Mouse (Mus musculus) heart, embryonic 13.5 days (tissue): ENCODE data around the gene Nae1. TPM values are rescaled to one million over a fixed set of nuclear protein-coding genes. Genes with fewer than 3 reads are reported as not detected.

Experiments
- ATAC-seq: fragments of 200-750 bp; cut with Nextera tagmentation; 2 replicates; pipeline ENCODE4 v1.8.0; 2017; ENCODE audit warnings: moderate TSS enrichment; ENCODE audit not compliant: insufficient number of reproducible peaks, low FRiP score, low TSS enrichment; ENCODE audit errors: extremely low read depth
- H3K27ac ChIP-seq: fragments of 300-500 bp; sonication (generic); replicated peaks from 2 replicates; pipeline ENCODE4 v1.5.1; 2015; ENCODE audit warnings: moderate library complexity, mild to moderate bottlenecking, inconsistent platforms
- H3K27me3 ChIP-seq: fragments of 300-500 bp; sonication (generic); replicated peaks from 2 replicates; pipeline ENCODE4 v1.6.1; 2015; ENCODE audit warnings: mild to moderate bottlenecking, inconsistent platforms
- H3K36me3 ChIP-seq: fragments of 300-500 bp; sonication (generic); 2 replicates; pipeline ENCODE4 v1.6.1; 2015; ENCODE audit warnings: mild to moderate bottlenecking, inconsistent platforms
- H3K4me1 ChIP-seq: fragments of 300-500 bp; sonication (generic); 2 replicates; pipeline ENCODE4 v1.6.1; 2015; ENCODE audit warnings: inconsistent platforms
- H3K4me2 ChIP-seq: fragments of 300-500 bp; sonication (generic); 2 replicates; pipeline ENCODE4 v1.6.1; 2015; ENCODE audit warnings: inconsistent platforms, mild to moderate bottlenecking, moderate library complexity
- H3K4me3 ChIP-seq: fragments of 300-500 bp; sonication (generic); 2 replicates; pipeline ENCODE4 v1.5.1; 2015; ENCODE audit warnings: moderate library complexity, mild to moderate bottlenecking, inconsistent platforms
- H3K9ac ChIP-seq: fragments of 300-500 bp; sonication (generic); 2 replicates; pipeline ENCODE4 v1.6.1; 2015; ENCODE audit warnings: inconsistent platforms, mild to moderate bottlenecking, moderate library complexity
- H3K9me3 ChIP-seq: fragments of 300-500 bp; sonication (generic); 2 replicates; pipeline ENCODE4 v1.6.1; 2016; ENCODE audit warnings: inconsistent platforms
- WGBS: fragments of 180-500 bp; shearing (Covaris S2); methylation state at CpG from one replicate; pipeline ENCODE4 v1.1.7; 2015; ENCODE audit warnings: mixed read lengths; 5-methylcytosine and 5-hydroxymethylcytosine counted together
- polyA plus RNA-seq: library from polyadenylated mRNA; unstranded; fragments of >200 nt; fragmentation: Nextera tagmentation; extraction: Ambion mirVana; gene quantifications from 2 replicates; pipeline ENCODE4 v1.2.1, GENCODE M21; 2015

The Nae1 gene
- polyA plus RNA-seq, 1 experiment from 2014 or later: 71.5 TPM

DNA sequence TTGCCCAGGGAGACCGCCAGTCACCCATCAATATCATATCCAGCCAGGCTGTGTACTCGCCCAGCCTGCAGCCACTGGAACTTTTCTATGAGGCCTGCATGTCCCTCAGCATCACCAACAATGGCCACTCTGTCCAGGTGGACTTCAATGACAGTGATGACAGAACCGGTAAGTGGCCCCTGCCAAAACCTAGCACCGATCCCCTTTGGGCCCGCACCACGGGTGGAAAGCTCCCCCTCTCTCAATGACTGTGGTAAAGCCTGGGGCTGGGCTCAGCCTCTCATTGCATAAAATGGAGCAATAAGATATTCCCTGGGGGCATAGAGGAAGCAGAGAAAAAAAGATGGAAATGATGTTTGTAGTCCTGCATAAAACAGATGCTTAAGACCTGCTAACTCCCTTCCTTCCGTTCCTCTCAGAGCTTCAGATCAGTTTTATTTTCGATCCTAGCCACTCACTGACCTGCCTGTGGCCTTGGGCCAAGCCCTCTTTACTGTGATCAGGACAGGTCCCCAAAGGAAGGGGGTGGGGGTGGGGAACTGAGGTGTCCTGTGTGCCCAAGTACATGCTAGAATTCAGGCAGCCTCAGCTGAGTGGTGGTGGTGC, 9.1 kb upstream of the Nae1 start:
- Histone ChIP-seq H3K9me3 (no peaks in the 10 kb centered on the region), H3K9ac (no peak overlapping the region), H3K4me3 (no peak overlapping the region), H3K27ac (no peak overlapping the region), H3K4me1 (peaks cover 21% of the 10 kb centered on the region), H3K27me3 (peaks cover 61% of the 10 kb centered on the region), H3K36me3 (no peaks in the 10 kb centered on the region), H3K4me2 (no peak overlapping the region)
- WGBS: 75% methylated on average over 8 of the region's 8 CpGs
- no peak for ATAC-seq

DNA sequence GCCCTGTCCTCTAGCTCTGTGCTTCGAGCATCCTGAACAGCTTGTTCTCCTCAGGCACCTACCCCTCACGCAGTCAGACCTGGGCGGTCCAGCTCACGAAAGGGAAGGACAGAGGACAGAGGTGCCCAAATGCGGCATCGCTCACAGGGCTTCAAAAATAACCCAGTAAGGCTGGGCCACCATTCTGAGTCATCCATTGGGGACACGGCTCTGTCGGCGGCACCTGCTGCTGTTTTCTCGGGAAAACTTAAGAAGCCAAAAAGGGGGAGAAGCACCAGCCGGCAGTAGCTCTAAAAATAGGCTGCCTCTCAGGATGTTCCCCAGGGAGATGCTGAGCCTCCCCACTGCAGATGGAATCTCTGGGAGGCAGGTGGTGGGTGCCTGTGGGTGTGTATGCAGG, 7.7 kb upstream of the Nae1 start:
- Histone ChIP-seq H3K27ac (no peak overlapping the region), H3K9ac (no peak overlapping the region), H3K9me3 (no peaks in the 10 kb centered on the region), H3K4me2 (peak overlapping the region; percentile 98), H3K4me3 (peak overlapping the region; percentile 62), H3K4me1 (peaks cover 21% of the 10 kb centered on the region), H3K36me3 (no peaks in the 10 kb centered on the region), H3K27me3 (peaks cover 74% of the 10 kb centered on the region)
- no peak for ATAC-seq
- WGBS: 12% methylated on average over 11 of the region's 11 CpGs

DNA sequence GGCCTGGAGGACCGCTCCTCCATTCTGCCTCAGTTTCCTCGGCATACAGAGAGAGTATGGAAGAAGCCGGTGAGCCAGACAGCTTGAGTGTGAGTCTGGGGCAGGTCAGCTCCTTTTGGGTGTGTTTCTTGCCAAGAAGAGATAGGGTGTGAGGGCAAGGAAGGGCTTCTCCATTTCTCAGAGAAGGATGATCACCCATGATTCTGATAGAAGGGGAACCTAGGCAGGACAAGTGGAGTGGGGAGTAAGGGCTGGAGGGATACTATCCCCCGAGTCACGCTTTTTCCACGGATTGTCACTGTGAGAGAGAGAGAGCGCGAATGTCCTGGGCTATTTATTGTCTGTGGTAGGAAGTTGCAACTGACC, 7.1 kb upstream of the Nae1 start:
- no peak overlapping the region for H3K27ac ChIP-seq
- WGBS: 11% methylated on average over 8 of the region's 8 CpGs
- no peak for ATAC-seq

DNA sequence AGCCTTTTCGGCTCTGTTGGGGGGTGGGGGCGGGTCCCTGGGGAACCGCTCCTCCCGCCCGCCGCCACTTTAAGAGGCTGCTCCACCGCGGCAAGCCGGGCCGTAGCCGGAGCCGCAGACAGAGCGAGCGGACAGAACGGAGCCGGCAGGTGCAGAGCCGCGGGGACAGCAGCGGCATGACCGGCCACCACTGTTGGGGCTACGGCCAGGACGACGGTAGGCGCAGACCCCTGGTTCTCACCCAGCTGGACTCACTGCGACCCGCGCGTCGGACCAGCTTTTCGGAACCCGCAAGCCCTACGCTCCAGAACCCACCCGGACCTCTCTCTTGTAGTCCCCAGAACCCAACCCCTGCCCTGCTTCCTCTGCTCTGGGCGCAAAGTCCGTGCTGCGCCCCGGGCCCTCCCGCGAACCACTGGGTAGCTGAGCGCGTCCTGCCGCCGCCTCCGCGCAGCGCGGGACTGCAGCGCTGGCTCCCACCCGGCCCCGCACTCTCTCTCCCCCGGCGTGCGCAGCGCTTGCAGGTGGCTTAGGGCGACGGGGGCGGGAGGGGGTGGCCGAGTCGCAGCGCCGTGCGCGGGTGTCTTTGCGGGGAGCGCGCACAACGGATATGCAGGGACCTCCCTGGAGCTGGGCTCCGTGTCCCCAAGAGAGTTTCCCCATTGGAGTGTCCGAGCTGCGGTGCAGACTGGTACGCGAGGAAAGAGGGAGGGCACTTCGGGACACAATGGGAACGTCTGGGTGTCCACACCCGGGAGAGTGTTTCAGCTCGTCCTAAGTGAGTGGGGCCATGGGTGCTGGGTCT, 6.5 kb upstream of the Nae1 start:
- Histone ChIP-seq H3K27me3 (peaks cover 76% of the 10 kb centered on the region), H3K4me1 (peaks cover 21% of the 10 kb centered on the region), H3K9me3 (no peaks in the 10 kb centered on the region), H3K27ac (no peak overlapping the region), H3K9ac (peak overlapping the region; percentile 80), H3K36me3 (no peaks in the 10 kb centered on the region), H3K4me2 (peak overlapping the region; percentile 98), H3K4me3 (peak overlapping the region; percentile 62)
- no peak for ATAC-seq
- under 1% methylated on average over 68 of the region's 76 CpGs for WGBS

More for the DNA sequence above, 7.1 kb upstream of the Nae1 start:
- Histone ChIP-seq H3K4me3 (peak overlapping the region; percentile 62), H3K9ac (peak overlapping the region; percentile 80), H3K27me3 (peaks cover 76% of the 10 kb centered on the region), H3K9me3 (no peaks in the 10 kb centered on the region), H3K4me2 (peak overlapping the region; percentile 98), H3K36me3 (no peaks in the 10 kb centered on the region), H3K4me1 (peaks cover 21% of the 10 kb centered on the region)

DNA sequence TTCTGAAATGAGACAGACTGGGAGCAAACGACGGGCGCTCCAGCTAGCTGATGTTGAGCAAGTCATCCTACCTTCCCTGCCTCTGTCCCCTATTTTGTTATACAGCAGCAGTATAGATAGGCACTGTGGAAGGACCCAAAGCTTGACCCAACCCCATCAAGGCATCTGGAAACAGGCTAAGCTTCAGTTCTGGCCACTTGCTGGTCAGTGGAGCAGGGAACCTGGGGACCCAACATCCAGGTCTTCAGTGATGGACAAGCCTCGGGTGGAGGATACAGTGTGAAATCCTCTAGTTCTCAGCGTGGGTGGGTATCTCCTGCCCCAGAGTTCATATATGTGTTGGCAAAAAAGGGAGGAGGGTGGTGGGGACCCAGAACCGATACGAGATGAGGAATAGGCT, 5.8 kb upstream of the Nae1 start:
- Histone ChIP-seq H3K9me3 (no peaks in the 10 kb centered on the region), H3K4me3 (peak overlapping the region; percentile 62), H3K4me2 (peak overlapping the region; percentile 98), H3K27me3 (peaks cover 76% of the 10 kb centered on the region), H3K4me1 (peaks cover 27% of the 10 kb centered on the region), H3K27ac (no peak overlapping the region), H3K36me3 (no peaks in the 10 kb centered on the region), H3K9ac (peak overlapping the region; percentile 80)
- ATAC-seq: no peak
- WGBS: 34% methylated on average over 7 of the region's 7 CpGs

DNA sequence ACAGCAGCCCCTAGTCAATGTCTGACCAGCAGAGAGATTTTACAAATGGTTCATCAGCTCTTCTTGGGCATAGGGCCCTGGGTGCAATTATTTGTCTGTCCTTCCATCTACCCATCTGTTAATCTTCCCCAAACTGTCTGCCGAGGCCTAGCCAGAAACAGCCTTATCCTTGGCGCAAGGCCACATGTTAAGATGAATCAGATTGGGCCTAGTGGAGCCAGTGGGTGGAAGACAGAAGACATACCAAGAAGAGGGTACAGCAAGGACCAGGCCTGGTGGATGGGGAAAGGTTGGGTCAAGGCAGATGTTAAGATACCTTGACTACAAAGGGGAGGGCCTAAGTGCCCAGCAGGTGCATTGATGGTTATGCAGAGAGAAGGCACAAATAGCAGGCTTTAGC, 5.1 kb upstream of the Nae1 start:
- no peak for ATAC-seq
- no peaks in the 10 kb centered on the region for H3K9me3 ChIP-seq
- H3K27ac ChIP-seq: no peak overlapping the region
- peaks cover 33% of the 10 kb centered on the region for H3K4me1 ChIP-seq
- H3K36me3 ChIP-seq: no peaks in the 10 kb centered on the region
- no peak overlapping the region for H3K9ac ChIP-seq
- no peak overlapping the region for H3K4me3 ChIP-seq
- no peak overlapping the region for H3K4me2 ChIP-seq
- WGBS: 90% methylated on average over 2 of the region's 2 CpGs
- peaks cover 76% of the 10 kb centered on the region for H3K27me3 ChIP-seq

DNA sequence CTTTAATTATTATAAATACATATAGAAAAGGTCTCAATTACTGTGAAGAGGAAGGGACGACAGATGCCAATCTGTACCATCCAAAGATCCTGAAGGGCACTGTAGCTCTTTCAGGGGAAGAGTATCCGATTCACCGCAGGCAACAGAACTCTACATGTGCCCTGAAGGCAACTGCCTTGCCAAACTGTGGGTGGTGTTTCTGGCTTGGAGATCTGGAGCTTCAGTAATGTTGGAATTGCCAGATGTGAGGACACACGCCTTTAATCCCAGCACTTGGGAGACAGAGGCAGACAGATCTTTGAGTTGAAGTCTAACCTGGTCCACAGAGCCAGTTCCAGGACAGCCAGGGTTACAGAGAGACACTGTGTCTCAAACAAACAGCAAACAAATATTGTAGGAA, 4.5 kb upstream of the Nae1 start:
- WGBS: 87% methylated on average over 4 of the region's 4 CpGs
- H3K36me3 ChIP-seq: no peaks in the 10 kb centered on the region
- H3K27me3 ChIP-seq: peaks cover 69% of the 10 kb centered on the region
- H3K4me2 ChIP-seq: no peak overlapping the region
- ATAC-seq: no peak
- no peaks in the 10 kb centered on the region for H3K9me3 ChIP-seq
- H3K27ac ChIP-seq: no peak overlapping the region
- H3K4me1 ChIP-seq: peaks cover 33% of the 10 kb centered on the region
- no peak overlapping the region for H3K9ac ChIP-seq
- H3K4me3 ChIP-seq: no peak overlapping the region

DNA sequence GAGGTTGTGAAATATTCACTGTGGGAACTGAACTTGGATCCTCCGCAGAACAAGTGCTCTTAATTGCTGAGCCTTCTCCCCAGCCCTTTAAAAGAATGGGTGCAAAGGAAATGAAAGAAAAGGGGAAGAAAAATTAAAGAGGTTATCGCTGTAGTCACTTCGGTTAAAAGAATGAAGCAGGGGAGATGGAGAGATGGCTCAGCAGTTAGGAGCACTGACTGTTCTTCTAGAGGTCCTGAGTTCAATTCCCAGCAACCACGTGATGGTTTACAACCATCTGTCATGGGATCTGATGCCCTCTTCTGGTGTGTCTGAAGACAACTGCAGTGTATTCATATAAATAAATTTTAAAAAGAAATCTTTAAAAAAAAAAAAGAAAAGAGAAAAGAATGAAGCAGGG, 1.6 kb upstream of the Nae1 start:
- Histone ChIP-seq H3K27me3 (peaks cover 40% of the 10 kb centered on the region), H3K9me3 (no peaks in the 10 kb centered on the region), H3K36me3 (peaks cover 4% of the 10 kb centered on the region), H3K4me1 (peaks cover 36% of the 10 kb centered on the region), H3K4me3 (peak overlapping the region; percentile 90), H3K27ac (no peak overlapping the region), H3K9ac (no peak overlapping the region), H3K4me2 (peak overlapping the region; percentile 85)
- ATAC-seq: no peak
- 78% methylated on average over 4 of the region's 4 CpGs for WGBS

DNA sequence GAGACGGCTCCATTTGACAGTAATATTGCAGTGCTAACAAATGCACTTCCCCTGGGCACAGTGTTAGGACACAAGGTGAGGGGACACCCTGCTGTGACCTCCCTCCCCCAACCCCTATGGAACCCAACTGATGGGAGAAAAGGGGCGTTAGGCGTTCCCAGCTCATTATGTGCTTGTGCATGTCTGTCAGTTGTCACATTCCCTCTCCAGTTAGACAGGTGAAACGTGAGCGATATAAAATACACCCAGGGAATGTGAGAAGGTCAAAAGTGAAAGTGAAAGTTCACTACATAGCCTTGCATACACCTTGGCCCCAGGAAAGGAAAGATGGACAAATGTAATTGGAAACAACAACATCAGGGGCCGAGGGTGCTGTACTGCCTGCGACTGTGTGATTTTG, 941 bp upstream of the Nae1 start:
- peaks cover 29% of the 10 kb centered on the region for H3K4me1 ChIP-seq
- no peaks in the 10 kb centered on the region for H3K9me3 ChIP-seq
- no peak overlapping the region for H3K27ac ChIP-seq
- 21% methylated on average over 7 of the region's 7 CpGs for WGBS
- no peak for ATAC-seq
- peak overlapping the region; percentile 98 for H3K9ac ChIP-seq
- peak overlapping the region; percentile 85 for H3K4me2 ChIP-seq
- H3K27me3 ChIP-seq: peaks cover 34% of the 10 kb centered on the region
- peak overlapping the region; percentile 90 for H3K4me3 ChIP-seq
- peaks cover 8% of the 10 kb centered on the region for H3K36me3 ChIP-seq

DNA sequence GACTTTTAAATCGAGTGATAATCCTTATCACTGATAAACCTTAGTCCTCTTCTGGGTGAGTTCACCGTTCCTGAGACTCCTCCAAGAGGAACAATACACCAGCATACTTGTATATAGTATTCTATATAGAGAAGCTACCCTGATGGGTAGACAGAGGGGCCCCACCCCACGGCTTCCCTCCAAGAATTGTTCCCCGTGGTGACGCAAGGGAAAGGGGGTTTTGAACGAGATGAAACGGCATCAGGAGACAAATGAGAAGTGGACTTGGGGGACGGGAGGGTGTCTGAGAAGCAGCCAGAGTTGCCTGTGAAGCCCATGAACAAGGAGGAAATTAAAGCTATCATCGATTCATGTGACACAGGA, 323 bp upstream of the Nae1 start:
- ATAC-seq: peak; percentile 5; the same call in 1 of the 2 replicates
- Histone ChIP-seq H3K9me3 (no peaks in the 10 kb centered on the region), H3K27ac (no peak overlapping the region; the same call in 1 of the 2 replicates), H3K9ac (peak overlapping the region; percentile 98), H3K4me1 (peaks cover 29% of the 10 kb centered on the region), H3K27me3 (peaks cover 28% of the 10 kb centered on the region), H3K4me2 (peak overlapping the region; percentile 85), H3K4me3 (peak overlapping the region; percentile 90), H3K36me3 (peaks cover 14% of the 10 kb centered on the region)
- WGBS: 11% methylated on average over 9 of the region's 9 CpGs

DNA sequence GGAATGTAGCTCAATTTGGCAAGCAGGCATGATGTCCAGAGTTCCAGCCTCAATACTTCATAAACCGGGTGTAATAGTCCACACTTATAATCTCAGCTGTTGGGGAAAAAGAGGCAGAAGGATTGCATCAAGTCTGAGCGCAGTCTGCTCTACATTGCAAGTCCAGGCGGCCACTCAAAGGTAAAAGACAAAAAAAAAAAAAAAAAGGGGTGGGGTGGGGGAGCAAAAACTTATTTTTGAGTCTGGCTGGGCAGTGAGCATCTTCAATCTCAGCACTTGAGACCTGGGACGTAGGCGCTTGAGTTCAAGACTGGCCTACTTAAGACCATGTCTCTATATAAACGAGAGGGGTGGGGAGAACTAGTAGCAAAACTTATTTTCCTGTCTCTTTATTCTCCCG, 886 bp downstream of the Nae1 start:
- peak overlapping the region; percentile 85 for H3K4me2 ChIP-seq
- H3K4me3 ChIP-seq: peak overlapping the region; percentile 90
- H3K4me1 ChIP-seq: peaks cover 29% of the 10 kb centered on the region
- H3K9me3 ChIP-seq: no peaks in the 10 kb centered on the region
- H3K27me3 ChIP-seq: peaks cover 16% of the 10 kb centered on the region
- 23% methylated on average over 7 of the region's 7 CpGs for WGBS
- no peak for ATAC-seq
- peak overlapping the region; percentile 82; the same call in 1 of the 2 replicates for H3K27ac ChIP-seq
- peak overlapping the region; percentile 98 for H3K9ac ChIP-seq
- peaks cover 22% of the 10 kb centered on the region for H3K36me3 ChIP-seq

DNA sequence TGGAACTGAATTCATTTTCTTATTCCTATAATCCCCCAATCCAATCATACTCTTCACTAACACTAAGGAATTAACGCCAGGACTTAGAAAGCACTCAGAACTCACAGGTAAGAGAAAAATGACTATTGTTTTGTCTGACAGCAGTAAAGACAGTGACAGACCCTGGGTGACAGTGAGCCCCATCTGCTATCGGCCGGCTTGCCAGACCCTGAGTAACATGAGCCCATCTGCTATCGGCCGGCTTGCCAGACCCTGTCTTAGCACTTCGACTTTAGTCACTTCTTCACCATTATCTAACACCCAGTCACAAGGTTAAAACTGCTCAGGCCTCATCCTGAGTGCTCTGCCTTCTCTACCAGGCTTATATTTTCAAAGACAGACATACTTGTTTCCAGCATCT, 4.8 kb downstream of the Nae1 start:
- Histone ChIP-seq H3K27ac (no peak overlapping the region), H3K4me3 (no peak overlapping the region), H3K27me3 (no peaks in the 10 kb centered on the region), H3K9me3 (no peaks in the 10 kb centered on the region), H3K4me2 (no peak overlapping the region), H3K4me1 (peaks cover 17% of the 10 kb centered on the region), H3K36me3 (peaks cover 54% of the 10 kb centered on the region), H3K9ac (no peak overlapping the region)
- ATAC-seq: no peak
- 79% methylated on average over 6 of the region's 6 CpGs for WGBS
